Mouse (Mus musculus) neural tube, postnatal 0 days (tissue): ENCODE data around the gene Ugt1a8. TPM values are rescaled to one million over a fixed set of nuclear protein-coding genes. Genes with fewer than 3 reads are reported as not detected.

Experiments
- polyA plus RNA-seq: library from polyadenylated mRNA; unstranded; fragments of >200 nt; fragmentation: Nextera tagmentation; extraction: Ambion mirVana; gene quantifications from 2 replicates; pipeline ENCODE4 v1.2.1, GENCODE M21; 2015

Ugt1a8 gene
- polyA plus RNA-seq, result not detected in 2 replicates

DNA sequence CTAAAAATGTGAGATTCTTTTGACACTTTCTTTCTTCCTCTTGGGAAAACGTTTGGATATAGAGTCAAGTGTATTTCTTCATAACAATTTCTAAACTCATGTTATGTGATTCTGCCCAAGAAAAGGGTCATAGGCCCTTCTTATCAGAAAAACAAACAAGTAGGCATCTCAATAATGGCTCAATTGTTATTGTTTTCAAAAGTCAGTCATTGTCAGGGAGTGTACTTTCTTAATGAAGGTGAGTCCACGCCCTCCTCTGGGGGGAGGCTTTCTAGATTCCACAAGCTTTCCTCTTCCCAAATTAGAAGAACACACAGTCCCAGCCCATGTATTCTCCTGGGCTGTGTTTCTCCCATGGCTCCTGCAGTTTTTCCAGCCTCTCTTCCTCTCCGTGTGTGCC, at the start of gene Ugt1a8:
Gene Ugt1a8 (plus strand): TSS at position 301 of the 400 bp plus-strand sequence.

GRCm38 (mm10) chr1:88055088-88055487, 32.5 kb upstream of the Ugt1a8 start, which contains the start of gene Ugt1a10:
Gene Ugt1a10 (plus strand): TSS chr1:88055388.

DNA sequence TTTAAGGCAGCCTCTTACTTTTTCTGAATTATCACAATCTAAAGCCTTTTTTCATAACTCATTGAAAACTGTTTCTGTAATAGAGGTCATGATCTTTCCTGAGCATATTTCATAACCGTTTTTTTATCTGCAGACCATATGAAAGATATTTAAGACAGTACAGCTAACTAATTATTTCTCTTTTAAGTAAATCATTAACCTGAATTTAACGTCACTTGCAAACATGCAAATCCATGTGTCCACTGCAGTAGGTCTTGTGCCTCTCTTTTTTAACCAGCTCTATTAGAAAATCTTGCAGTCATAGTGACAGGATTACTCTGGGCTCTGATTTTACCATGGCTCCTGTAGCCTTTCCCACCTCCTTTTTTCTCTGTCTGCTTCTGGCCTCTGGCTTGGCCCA, 17.1 kb upstream of the Ugt1a8 start, which contains the start of gene Ugt1a9:
Gene Ugt1a9 (plus strand): TSS at position 306 of the 400 bp plus-strand sequence.

DNA sequence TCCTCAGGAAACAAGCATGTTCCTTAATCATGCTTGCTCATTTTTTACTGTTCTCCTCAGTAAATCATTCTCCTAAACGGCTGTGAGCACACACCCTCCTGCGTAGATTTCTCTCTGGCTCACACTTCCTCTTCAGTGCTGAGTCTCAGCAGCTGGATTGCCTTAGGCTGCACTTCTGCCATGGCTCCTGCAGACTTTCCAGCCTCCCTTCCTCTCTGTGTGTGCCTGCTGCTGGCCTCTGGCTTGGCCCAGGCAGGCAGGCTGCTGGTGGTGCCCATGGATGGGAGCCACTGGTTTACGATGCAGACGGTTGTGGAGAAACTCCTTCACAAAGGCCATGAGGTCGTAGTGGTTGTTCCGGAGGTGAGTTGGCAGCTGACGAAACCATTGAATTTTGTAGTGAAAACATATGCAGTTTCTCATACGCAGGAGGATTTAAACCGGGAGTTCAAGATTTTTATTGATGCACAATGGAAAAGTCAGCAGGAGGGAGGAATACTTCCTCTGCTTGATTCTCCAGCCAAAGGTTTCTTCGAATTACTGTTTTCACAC, 7.4 kb downstream of the Ugt1a8 start, which contains the start of gene Ugt1a7c:
Gene Ugt1a7c (plus strand): TSS at position 122 of the 552 bp plus-strand sequence.

GRCm38 (mm10) chr1:88103019-88103418, 15.4 kb downstream of the Ugt1a8 start, which contains the start of gene Ugt1a6b:
Gene Ugt1a6b (plus strand): TSS chr1:88103252.

GRCm38 (mm10) chr1:88134457-88135011, 46.9 kb downstream of the Ugt1a8 start, which contains the start of gene Ugt1a6a:
Gene Ugt1a6a (plus strand): TSS chr1:88134809.

DNA sequence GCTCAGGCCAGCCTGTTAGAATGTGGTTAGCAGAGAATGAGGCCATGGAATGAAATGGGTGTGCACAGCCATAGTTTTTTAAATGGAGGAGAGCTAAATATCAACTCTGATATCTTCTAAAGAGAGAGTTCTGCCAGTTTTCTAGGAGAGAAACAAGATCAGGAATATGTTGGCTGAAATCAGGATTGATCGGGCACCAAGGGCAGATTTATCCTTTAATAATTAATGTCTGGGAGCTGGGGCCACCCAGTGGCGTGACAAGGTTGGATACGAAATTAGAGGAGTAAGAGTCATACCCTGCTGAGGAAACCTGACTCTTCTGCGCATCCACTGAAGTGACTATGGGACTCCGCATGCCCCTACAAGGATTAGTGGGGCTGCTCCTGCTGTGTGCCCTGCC, 78.1 kb downstream of the Ugt1a8 start, which contains the start of gene Ugt1a5:
Gene Ugt1a5 (plus strand): TSS at position 302 of the 400 bp plus-strand sequence.

GRCm38 (mm10) chr1:88200456-88200855, 112.8 kb downstream of the Ugt1a8 start, which contains the start of gene Ugt1a2:
Gene Ugt1a2 (plus strand): TSS chr1:88200601.

GRCm38 (mm10) chr1:88205294-88205922, 117.8 kb downstream of the Ugt1a8 start, which contains the start of gene Dnajb3:
Gene Dnajb3 (minus strand): TSS chr1:88205782.

GRCm38 (mm10) chr1:88211812-88212211, 124.2 kb downstream of the Ugt1a8 start, which contains the start of gene Ugt1a1:
Gene Ugt1a1 (plus strand): TSS chr1:88211959.

DNA sequence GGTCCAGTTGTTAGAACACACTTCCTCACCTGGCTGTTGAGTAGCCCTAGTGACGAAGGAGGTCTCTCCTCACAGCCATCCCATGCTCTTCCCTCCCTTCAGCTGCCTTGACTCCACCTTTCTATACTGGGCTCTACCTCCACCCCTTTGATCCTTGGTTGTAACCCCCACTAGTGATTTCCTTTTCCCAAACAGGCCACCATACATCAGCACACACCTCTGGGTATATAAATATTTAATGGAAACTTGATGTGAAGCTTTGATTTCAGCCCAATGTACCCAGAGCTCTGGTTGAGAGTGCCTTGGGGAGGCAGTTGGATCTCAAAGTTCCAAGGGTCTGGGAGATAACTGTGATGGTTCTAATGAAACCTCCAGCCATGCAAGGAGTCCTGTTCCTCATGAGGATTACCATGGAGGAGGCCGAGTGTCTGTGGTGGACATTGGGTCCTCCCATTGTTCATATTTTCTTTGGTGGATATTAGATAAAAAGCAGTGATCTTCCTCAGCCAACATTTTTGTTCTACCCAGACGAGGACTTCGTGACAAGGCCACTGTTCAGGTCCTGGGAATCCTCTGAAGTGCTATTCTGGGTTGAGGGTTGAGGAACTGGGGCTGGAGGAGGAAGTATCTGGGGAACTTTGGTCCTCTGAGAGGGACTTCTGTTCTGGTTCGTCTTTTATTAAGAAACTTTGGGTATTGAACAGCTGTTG, 139.2 kb downstream of the Ugt1a8 start, which contains the start of gene Mroh2a:
Gene Mroh2a (plus strand): TSS at position 317 of the 710 bp plus-strand sequence.

Other genes starting within 250 kb of the Ugt1a8 start
- gene Dgkd, start 234.5 kb upstream of the Ugt1a8 start, polyA plus RNA-seq, result 27.7 and 37.4 TPM in 2 replicates
- 11.5 and 13.5 TPM in 2 replicates for gene Usp40, start 79.3 kb upstream of the Ugt1a8 start, polyA plus RNA-seq
- gene Ugt1a10, start 32.4 kb upstream of the Ugt1a8 start, polyA plus RNA-seq, result not detected in 2 replicates
- 0.17 TPM in 1 of 2 replicates, not detected in the other for gene Ugt1a9, start 17.0 kb upstream of the Ugt1a8 start, polyA plus RNA-seq
- gene Ugt1a7c, start 7.2 kb downstream of the Ugt1a8 start, polyA plus RNA-seq, result 1.7 and 2.7 TPM in 2 replicates
- gene Ugt1a6b, start 15.4 kb downstream of the Ugt1a8 start, polyA plus RNA-seq, result not detected in 2 replicates
- 3.5 and 4.2 TPM in 2 replicates for gene Ugt1a6a, start 47.0 kb downstream of the Ugt1a8 start, polyA plus RNA-seq
- not detected in 2 replicates for gene Ugt1a5, start 78.2 kb downstream of the Ugt1a8 start, polyA plus RNA-seq
- gene Ugt1a2, start 112.8 kb downstream of the Ugt1a8 start, polyA plus RNA-seq, result 0.08 and 0.11 TPM in 2 replicates
- 11.7 and 14.8 TPM in 2 replicates for gene Dnajb3, start 118.0 kb downstream of the Ugt1a8 start, polyA plus RNA-seq
- gene Ugt1a1, start 124.1 kb downstream of the Ugt1a8 start, polyA plus RNA-seq, result 0.08 and 0.23 TPM in 2 replicates
- gene Mroh2a, start 139.2 kb downstream of the Ugt1a8 start, polyA plus RNA-seq, result 0.36 and 0.39 TPM in 2 replicates
- gene Hjurp, start 189.8 kb downstream of the Ugt1a8 start, polyA plus RNA-seq, result 34.9 and 40.6 TPM in 2 replicates
- 0.19 and 0.35 TPM in 2 replicates for gene Trpm8, start 189.8 kb downstream of the Ugt1a8 start, polyA plus RNA-seq